In the genomic region with DNA sequence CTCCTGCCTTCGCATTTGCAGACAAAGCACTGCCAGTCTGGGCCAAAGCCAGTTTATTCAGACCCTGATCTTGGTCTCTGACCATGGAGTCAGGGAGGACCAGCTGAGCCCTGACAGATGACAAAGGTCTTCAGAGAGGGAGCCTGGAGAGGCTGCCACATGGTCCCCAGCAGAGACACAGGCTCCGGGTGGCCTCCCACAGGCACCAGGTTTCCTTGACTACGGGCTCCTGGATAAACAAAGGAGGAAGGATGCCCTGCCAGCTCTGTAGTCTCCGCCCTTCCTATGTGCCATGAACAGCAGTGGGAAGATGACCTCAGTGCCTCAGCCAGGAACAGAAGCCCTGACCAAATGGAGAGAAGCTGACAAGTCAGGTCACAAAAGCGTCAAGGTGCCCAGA, we compare ENCODE assay signal across 8 mouse cellular contexts. TPM values are rescaled to one million over a fixed set of nuclear protein-coding genes. Genes with fewer than 3 reads are reported as not detected.
A peak's percentile ranks its signal among the peaks of the same experiment; 100 is the strongest.
DNase-seq lines count a peak whose midpoint lies in the region; ATAC-seq and TF ChIP-seq lines count a peak whose summit lies in the region.
"Had no signal": no experiment of that assay in that cellular context is flagged by ENCODE, and none has a peak within 500 bp of the region (broad histone marks: within the 10 kb centered on the region; RNA-seq: fewer than 3 reads in every experiment).

No protein-coding gene starts in this region.

- H3K4me3 ChIP-seq in left cerebral cortex, adult 2 months = no peak overlapping the region
- no peak overlapping the region for H3K4me3 ChIP-seq in hindbrain, embryonic 16.5 days (ENCODE audit: low read length)
- H3K4me3 ChIP-seq in neural tube, embryonic 12.5 days = no peak overlapping the region
- H3K4me3 ChIP-seq in gastrocnemius, adult 2 months = no peak overlapping the region

- no peak overlapping the region for H3K9ac ChIP-seq in hindbrain, embryonic 16.5 days (ENCODE audit: low read depth, low read length)
- no peak overlapping the region for H3K9ac ChIP-seq in neural tube, embryonic 12.5 days
- H3K9ac ChIP-seq: lung, embryonic 14.5 days had no signal

- H3K27ac ChIP-seq in left cerebral cortex, adult 2 months = 0 out of 2 replicates have a peak overlapping the region, but pooled peaks have one; percentile 13
- peak overlapping the region; percentile 21; the same call in 1 of the 2 replicates for H3K27ac ChIP-seq in hindbrain, embryonic 16.5 days (ENCODE audit: low read depth, low read length)
- no peak overlapping the region for H3K27ac ChIP-seq in neural tube, embryonic 12.5 days
- H3K27ac ChIP-seq in gastrocnemius, adult 2 months = no peak overlapping the region

- no peak for TF ChIP-seq CTCF in left cerebral cortex, adult 2 months (IDR thresholded peaks at IDR 0.05)
- TF ChIP-seq CTCF in gastrocnemius, adult 2 months (IDR thresholded peaks at IDR 0.05) = no peak

- 24% methylated on average over 5 of the region's 5 CpGs for WGBS in hindbrain, embryonic 16.5 days
- WGBS in neural tube, embryonic 12.5 days = 49% methylated on average over 5 of the region's 5 CpGs

- intact Hi-C loops in left cerebral cortex, adult 2 months (cut with DNase I) = no loop called here
- intact Hi-C loops in gastrocnemius, adult 2 months (cut with DNase I) = no loop called here

- ATAC-seq in hindbrain, embryonic 16.5 days = peak; percentile 79
- peak; percentile 55; the same call in 1 of the 2 replicates for ATAC-seq in neural tube, embryonic 12.5 days (ENCODE audit: low FRiP score, low read depth)
- ATAC-seq in activated CD4-positive, CD25-positive, alpha-beta regulatory T cell, adult 4 months = no peak

- peaks cover 4% of the 10 kb centered on the region; the same call in 1 of the 2 replicates for H3K4me1 ChIP-seq in hindbrain, embryonic 16.5 days (ENCODE audit: control insufficient read depth, insufficient read depth, low read depth, low read length)
- H3K4me1 ChIP-seq in neural tube, embryonic 12.5 days = peaks cover 11% of the 10 kb centered on the region

- peaks cover 48% of the 10 kb centered on the region for H3K36me3 ChIP-seq in hindbrain, embryonic 16.5 days (ENCODE audit: control insufficient read depth, insufficient read depth, low read length)
- peaks cover 81% of the 10 kb centered on the region for H3K36me3 ChIP-seq in neural tube, embryonic 12.5 days

- H3K27me3 ChIP-seq in hindbrain, embryonic 16.5 days (replicated peaks; ENCODE audit: control insufficient read depth, insufficient read depth, low read length) = no peaks in the 10 kb centered on the region
- no peaks in the 10 kb centered on the region for H3K27me3 ChIP-seq in neural tube, embryonic 12.5 days (replicated peaks)

- no peak for DNase-seq in left cerebral cortex, adult 2 months (ENCODE audit: extremely low spot score in 1 of 2, low spot score in 2 of 2)
- DNase-seq in left cerebral cortex, adult 11 months (ENCODE audit: low spot score) = no peak
- DNase-seq in cerebellum, postnatal 36 days = peak; percentile 80 to 82
- DNase-seq in gastrocnemius, adult 2 months = no peak
- DNase-seq: lung, embryonic 14.5 days had no signal

- no peak overlapping the region for H3K4me2 ChIP-seq in hindbrain, embryonic 16.5 days (ENCODE audit: low read length)
- no peak overlapping the region for H3K4me2 ChIP-seq in neural tube, embryonic 12.5 days (replicated peaks)
- H3K4me2 ChIP-seq: lung, embryonic 14.5 days had no signal

- H3K9me3 ChIP-seq in hindbrain, embryonic 16.5 days (ENCODE audit: control insufficient read depth, low read length) = no peaks in the 10 kb centered on the region
- H3K9me3 ChIP-seq in neural tube, embryonic 12.5 days = no peaks in the 10 kb centered on the region

RNA-seq across cellular contexts. Expression of a gene that starts 27.1 kb away (rescaled TPM):
- total RNA-seq in left cerebral cortex, adult 2 months (2021) = 1,000 to 10,000 TPM; 1,018 to 1,116 TPM
- polyA plus RNA-seq in hindbrain, embryonic 16.5 days (2015; fragmentation: Nextera tagmentation; extraction: Ambion mirVana) = 67.5 and 74.9 TPM in 2 replicates
- polyA plus RNA-seq in neural tube, embryonic 12.5 days (2016; fragmentation: Nextera tagmentation; extraction: Ambion mirVana) = 61.1 and 68.3 TPM in 2 replicates
- 10 to 100 TPM; 15.1 to 17.4 TPM for polyA plus RNA-seq in activated CD4-positive, CD25-positive, alpha-beta regulatory T cell, adult 4 months (2017; shearing (Covaris generic))
- total RNA-seq in gastrocnemius, adult 2 months (2021) = 10 to 100 TPM; 80.1 to 81.1 TPM

Comparison
In these comparisons a context has a peak if more than half of its experiments do, and no peak if none do; other contexts are left out.
1. DNase-seq: peak in cerebellum, postnatal 36 days (2 of 2); none in left cerebral cortex, adult 2 months (0 of 2), left cerebral cortex, adult 11 months (single experiment) and gastrocnemius, adult 2 months (single experiment).
2. H3K27ac ChIP-seq: peak in left cerebral cortex, adult 2 months (single experiment) and hindbrain, embryonic 16.5 days (single experiment); none in neural tube, embryonic 12.5 days (single experiment) and gastrocnemius, adult 2 months (single experiment).